Mouse (Mus musculus): ENCODE data around the gene Sema6b.

DNA sequence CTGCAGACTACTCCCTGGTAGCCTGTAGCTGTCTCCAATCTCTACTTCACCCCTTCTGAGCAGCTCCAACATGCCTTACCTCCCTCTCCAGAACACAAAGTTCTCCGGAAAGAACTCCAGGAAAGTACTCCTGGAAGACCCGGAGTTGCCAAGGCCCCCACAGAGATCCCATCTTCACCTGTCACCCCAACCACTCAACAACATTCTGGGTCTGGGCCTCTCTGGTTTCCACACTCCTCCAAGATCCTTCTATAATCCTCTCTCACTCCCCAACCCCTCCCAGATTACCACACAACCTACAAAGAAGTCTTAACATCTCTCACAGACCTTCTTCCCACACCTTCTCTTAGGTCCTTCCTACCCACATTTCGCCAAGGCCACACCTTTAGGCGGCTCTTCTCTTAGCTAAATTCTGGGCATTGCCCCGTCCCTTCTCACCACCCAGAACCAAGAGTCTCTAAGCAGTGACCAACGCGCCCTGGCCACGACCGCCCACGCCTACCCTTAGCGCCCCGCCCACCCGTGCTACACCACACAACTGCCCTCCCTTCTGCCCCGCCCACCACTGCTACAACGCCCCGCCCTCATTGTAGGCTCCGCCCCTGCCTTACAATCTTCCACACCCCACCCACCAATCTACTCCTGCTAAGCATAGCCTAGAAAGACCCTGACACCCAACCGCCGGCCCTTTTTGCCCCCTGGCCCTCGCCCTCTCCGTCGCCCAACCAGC is 65.9 kb downstream of the Sema6b start:
- no peak for TF ChIP-seq CTCF (IDR thresholded peaks at IDR 0.05; ENCODE audit: borderline replicate concordance, insufficient read depth, low read length)
- TF ChIP-seq POLR2A (IDR thresholded peaks at IDR 0.05; ENCODE audit: low read depth, low read length) = peak; percentile 30
